Mouse (Mus musculus) CH12F3 (cell line): ENCODE results near the gene Cabp2.
"Not testable (repeated sequence)": the region's sequence is repeated elsewhere in the genome, so short reads cannot be mapped to it uniquely, and the experiment has no call there.

Experiments used
- in situ Hi-C: fragments of 300-500 bp; cut with MboI; formaldehyde crosslinking; loops from 2 replicates; pipeline ENCODE4 v1.14.3; 2020; ENCODE audit warnings: low sequenced_read_pairs

Cabp2 gene

GRCm38 (mm10) chr19:4121896-4122295 lies 40.5 kb downstream of the Cabp2 start:
- in situ Hi-C loops: not testable (repeated sequence)

- in situ Hi-C loops: no loop called here
Measured at GRCm38 (mm10) chr19:4122411-4123370, 41.3 kb downstream of the Cabp2 start.

- in situ Hi-C loops: no loop called here
Measured at GRCm38 (mm10) chr19:4124432-4124831, 43.1 kb downstream of the Cabp2 start.

GRCm38 (mm10) chr19:4125268-4125667 lies 43.9 kb downstream of the Cabp2 start:
- in situ Hi-C loops: not testable (repeated sequence)

GRCm38 (mm10) chr19:4125741-4126696 lies 44.6 kb downstream of the Cabp2 start, which contains the start of gene Aip:
Gene Aip, minus strand, starts transcription at chr19:4125858.
- in situ Hi-C loops: no loop called here

GRCm38 (mm10) chr19:4126759-4127495 lies 45.5 kb downstream of the Cabp2 start:
- in situ Hi-C loops: no loop called here

GRCm38 (mm10) chr19:4129462-4129861 lies 48.1 kb downstream of the Cabp2 start:
- in situ Hi-C loops: no loop called here

GRCm38 (mm10) chr19:4130106-4130505 lies 48.7 kb downstream of the Cabp2 start:
- in situ Hi-C loops: no loop called here

- in situ Hi-C loops: no loop called here
Measured at GRCm38 (mm10) chr19:4131075-4131474, 49.7 kb downstream of the Cabp2 start.

GRCm38 (mm10) chr19:4131768-4132167 lies 50.4 kb downstream of the Cabp2 start:
- in situ Hi-C loops: no loop called here

- in situ Hi-C loops: no loop called here
Measured at GRCm38 (mm10) chr19:4134354-4134753, 53.0 kb downstream of the Cabp2 start.

GRCm38 (mm10) chr19:4135229-4135962 lies 54.0 kb downstream of the Cabp2 start:
- in situ Hi-C loops: not testable (repeated sequence)

- in situ Hi-C loops: not testable (repeated sequence)
Measured at GRCm38 (mm10) chr19:4135963-4136345, 54.6 kb downstream of the Cabp2 start.

- in situ Hi-C loops: no loop called here
Measured at GRCm38 (mm10) chr19:4136463-4136862, 55.1 kb downstream of the Cabp2 start.
